Mouse (Mus musculus): ENCODE measurements around the gene Limk2.
A peak's percentile ranks its signal among the peaks of the same experiment; 100 is the strongest.

Limk2 gene

GRCm38 (mm10) chr11:3334711-3335316 is 74.2 kb downstream of the Limk2 start:
- no peak for DNase-seq (ENCODE audit: low read depth, low spot score)

GRCm38 (mm10) chr11:3334141-3334710 is 74.8 kb downstream of the Limk2 start:
- no peak for DNase-seq (ENCODE audit: low read depth, low spot score)

GRCm38 (mm10) chr11:3333111-3333695 is 75.8 kb downstream of the Limk2 start:
- no peak for DNase-seq (ENCODE audit: low read depth, low spot score)

GRCm38 (mm10) chr11:3331756-3332642 is 77.0 kb downstream of the Limk2 start:
- peak; percentile 96 for DNase-seq (ENCODE audit: low read depth, low spot score)

GRCm38 (mm10) chr11:3330991-3331750 is 77.8 kb downstream of the Limk2 start:
- DNase-seq (ENCODE audit: low read depth, low spot score) = no peak

- DNase-seq (ENCODE audit: low read depth, low spot score) = peak; percentile 94
Observed at GRCm38 (mm10) chr11:3330566-3330965, 78.4 kb downstream of the Limk2 start.

GRCm38 (mm10) chr11:3329891-3330451 is 79.0 kb downstream of the Limk2 start, which contains the start of gene Pik3ip1:
Gene Pik3ip1 (plus strand): TSS chr11:3330401.
- peak; percentile 68 for DNase-seq (ENCODE audit: low read depth, low spot score)

GRCm38 (mm10) chr11:3328806-3329775 is 79.9 kb downstream of the Limk2 start:
- DNase-seq (ENCODE audit: low read depth, low spot score) = no peak

- DNase-seq (ENCODE audit: low read depth, low spot score) = no peak
Observed at GRCm38 (mm10) chr11:3328271-3328670, 80.7 kb downstream of the Limk2 start.

- no peak for DNase-seq (ENCODE audit: low read depth, low spot score)
Observed at GRCm38 (mm10) chr11:3318286-3318685, 90.7 kb downstream of the Limk2 start.

GRCm38 (mm10) chr11:3314148-3314547 is 94.8 kb downstream of the Limk2 start:
- DNase-seq (ENCODE audit: low read depth, low spot score) = no peak

GRCm38 (mm10) chr11:3313294-3313693 is 95.7 kb downstream of the Limk2 start:
- no peak for DNase-seq (ENCODE audit: low read depth, low spot score)

GRCm38 (mm10) chr11:3311586-3312347 is 97.2 kb downstream of the Limk2 start:
- no peak for DNase-seq (ENCODE audit: low read depth, low spot score)

- DNase-seq (ENCODE audit: low read depth, low spot score) = no peak
Observed at GRCm38 (mm10) chr11:3310789-3311585, 98.0 kb downstream of the Limk2 start.

GRCm38 (mm10) chr11:3309884-3310283 is 99.1 kb downstream of the Limk2 start:
- no peak for DNase-seq (ENCODE audit: low read depth, low spot score)

GRCm38 (mm10) chr11:3307875-3308274 is 101.1 kb downstream of the Limk2 start:
- no peak for DNase-seq (ENCODE audit: low read depth, low spot score)

- peak; percentile 53 for DNase-seq (ENCODE audit: low read depth, low spot score)
Observed at GRCm38 (mm10) chr11:3305821-3306220, 103.2 kb downstream of the Limk2 start.

GRCm38 (mm10) chr11:3302792-3303191 is 106.2 kb downstream of the Limk2 start:
- no peak for DNase-seq (ENCODE audit: low read depth, low spot score)

Data from skeletal muscle tissue, adult 2 months (tissue).